Mouse (Mus musculus): ENCODE results near the gene Gan.

Gan gene

DNA sequence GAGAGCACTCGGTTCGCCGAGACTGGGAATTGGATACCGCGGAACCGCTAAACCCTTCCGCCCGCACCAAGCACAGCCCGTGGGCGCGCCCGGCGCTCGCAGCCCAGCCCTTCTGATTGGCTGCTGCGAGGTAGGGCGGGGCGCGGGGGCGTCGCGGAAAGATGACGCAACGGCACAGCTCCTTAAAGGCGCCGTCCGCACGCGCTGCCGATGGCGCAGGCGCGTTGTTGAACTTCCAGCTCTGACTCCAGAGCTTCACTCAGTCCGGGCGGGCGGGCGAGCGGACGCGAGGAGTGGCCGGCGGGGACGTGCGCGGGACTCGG is 205 bp upstream of the Gan start:
- DNase-seq (ENCODE audit: low spot score) = peak; percentile 93

DNA sequence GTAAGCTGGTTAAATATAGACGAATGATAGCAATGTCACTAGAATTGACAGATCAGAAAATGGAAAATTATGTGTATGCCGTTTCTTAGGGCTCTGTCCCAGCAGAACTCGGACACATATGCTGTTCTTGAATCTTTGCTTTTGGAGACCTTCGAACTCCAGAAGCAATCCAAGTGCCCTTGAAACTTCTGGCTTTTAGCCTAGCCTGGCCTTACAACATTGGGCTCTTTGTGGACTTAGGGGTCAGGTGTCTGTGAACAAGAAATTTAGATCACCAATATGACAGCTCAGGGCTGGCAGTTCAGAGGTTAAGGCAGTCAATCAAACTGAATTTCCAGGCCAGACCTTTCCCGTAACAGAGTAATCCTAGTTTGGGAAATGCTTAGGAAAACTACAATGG is 1.1 kb downstream of the Gan start:
- no peak for DNase-seq (ENCODE audit: low spot score)

DNA sequence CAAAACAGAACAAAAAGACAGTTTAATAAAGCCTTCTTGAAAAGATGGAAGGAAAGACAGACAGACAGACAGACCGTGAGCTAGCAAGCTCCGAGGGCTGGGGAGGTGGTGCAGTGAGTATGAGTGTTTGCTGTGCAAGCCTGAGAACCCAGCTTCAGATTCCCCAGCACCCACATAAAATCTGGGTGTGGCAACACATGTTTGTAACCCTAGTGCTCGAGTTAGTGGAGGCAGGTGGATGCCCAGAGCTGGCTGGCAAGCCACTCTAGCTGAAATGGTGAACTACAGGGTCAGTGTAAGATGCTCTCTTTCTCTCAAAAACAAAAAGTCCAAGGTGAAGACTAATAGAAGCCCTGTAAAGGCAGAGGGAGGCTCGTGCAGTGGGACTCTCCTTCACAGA is 7.0 kb downstream of the Gan start:
- DNase-seq (ENCODE audit: low spot score) = no peak

DNA sequence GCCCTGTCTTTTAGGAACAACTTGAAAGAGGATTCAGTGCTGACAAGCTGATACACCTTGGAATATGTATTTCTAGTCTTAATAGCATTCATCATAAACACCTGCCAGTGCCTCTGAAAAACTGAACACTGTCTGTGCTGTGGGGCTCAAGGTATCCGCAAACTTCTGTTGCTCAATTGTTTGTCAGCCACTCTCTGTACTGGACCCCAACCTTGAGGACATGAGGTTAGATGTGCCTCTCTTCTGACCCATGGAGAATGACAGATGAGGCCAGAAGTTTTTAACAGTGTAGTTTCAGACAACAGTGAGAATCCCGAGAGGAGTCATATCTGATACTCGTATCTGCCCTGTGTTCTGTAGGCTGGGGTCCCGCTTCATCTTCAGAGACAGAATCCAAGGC is 7.6 kb downstream of the Gan start:
- no peak for DNase-seq (ENCODE audit: low spot score)

DNA sequence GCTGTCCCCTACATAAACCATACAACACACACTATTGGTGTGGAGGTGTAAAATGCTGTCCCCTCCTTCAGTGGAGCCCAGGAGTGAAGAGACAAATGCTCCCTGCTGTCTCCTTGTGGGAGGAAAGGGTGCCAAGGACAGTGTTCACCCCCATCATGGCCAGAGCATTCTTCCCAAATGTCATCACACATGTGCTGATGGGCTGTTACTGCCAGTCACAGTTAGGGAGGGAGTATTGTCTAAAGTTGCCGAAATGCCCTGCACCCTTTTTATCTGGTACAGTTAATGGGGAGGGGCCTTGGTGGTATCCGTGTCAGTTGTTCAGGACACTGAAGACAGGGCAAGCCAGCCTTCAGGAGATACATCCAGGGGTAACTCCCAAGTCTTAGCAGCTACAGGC is 8.6 kb downstream of the Gan start:
- no peak for DNase-seq (ENCODE audit: low spot score)

DNA sequence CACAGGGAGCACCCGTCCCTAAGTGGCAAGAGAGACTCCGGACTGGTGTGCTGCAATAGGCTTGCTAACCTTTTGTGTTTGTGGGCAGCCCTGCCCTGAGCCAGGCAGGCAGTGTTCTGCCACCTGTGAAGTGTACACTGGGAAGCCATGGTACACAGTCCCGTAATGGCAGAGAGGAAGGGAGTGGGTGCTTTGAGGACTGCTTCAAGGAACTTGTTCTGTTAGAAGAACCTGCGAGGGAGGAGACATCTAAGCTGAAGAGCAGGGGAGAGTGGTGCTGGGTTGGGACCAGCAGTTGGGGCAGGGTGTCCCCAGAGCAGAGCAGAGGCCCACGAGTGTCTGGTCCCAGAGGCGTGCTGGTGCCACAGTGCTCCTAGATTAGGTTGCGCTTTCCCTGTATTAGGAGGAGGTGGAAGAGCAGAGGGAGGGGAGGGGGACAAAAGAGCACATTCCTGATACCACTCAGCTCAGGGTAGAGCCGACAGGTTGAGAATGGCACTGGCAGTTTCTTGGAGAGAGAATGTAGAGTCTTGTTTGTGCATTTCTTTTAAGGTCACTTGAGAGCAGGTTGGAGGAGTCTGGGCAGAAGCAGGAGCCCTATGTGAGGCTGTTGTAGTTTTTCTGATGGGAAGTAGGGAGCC is 9.4 kb downstream of the Gan start:
- DNase-seq (ENCODE audit: low spot score) = no peak

DNA sequence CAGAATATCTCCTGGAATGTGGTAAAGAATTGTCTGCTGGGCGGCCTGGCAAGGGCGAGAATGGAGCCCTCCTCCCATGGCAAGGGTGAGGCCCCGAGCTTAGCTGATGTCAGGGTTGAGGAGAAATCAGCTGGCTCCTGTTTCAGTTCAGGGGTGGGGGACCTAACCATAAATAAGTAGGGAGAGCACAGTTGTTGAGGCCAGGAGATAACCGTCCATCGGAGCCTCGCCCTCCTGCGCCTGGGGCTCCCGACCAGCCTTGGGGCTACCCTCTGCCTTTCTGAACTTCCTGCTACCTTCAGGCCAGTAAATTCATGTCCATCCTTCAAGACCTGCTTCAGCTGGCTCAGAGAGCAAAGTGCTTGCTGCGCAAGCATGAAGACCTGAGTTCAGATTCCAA is 10.4 kb downstream of the Gan start:
- no peak for DNase-seq (ENCODE audit: low spot score)

DNA sequence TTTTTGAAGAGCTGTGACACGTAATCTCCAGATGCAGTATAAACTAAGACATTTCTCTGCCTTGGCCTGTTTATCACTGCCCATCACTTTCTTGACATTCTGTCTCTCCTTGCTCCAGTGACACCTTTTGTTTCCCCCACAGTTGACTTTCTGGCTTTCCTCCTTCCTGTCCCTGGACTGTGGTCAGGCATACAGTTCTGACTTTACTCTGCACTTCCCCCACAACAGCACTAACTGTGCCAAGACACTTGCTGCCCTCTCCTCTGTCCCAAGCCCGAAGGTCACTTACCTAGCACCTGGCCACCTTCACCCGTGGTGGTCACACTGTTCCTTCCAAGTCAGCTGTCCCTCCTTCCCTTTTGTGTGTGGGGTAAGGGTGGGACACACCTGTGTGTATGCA is 13.9 kb downstream of the Gan start:
- no peak for DNase-seq (ENCODE audit: low spot score)

DNA sequence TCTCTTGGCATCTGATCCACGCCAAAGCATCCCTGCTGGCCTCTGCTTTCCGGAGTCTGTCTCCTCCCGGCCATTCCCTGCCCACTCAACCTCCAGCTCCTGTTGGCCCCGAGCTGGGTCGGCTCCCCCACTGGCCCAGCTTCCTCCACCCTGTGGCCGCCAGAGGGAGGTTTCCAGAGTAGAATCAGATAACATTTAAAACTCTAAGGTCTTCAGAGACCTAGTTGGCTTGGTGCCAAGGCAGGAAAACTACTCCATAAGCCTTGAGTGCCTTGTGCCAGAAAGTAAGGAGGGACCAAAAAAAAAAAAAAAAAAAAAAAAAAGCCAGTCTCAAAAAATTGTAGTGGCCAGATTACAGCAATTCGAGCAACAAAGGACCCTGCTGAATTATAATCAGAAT is 15.0 kb downstream of the Gan start:
- DNase-seq (ENCODE audit: low spot score) = no peak

DNA sequence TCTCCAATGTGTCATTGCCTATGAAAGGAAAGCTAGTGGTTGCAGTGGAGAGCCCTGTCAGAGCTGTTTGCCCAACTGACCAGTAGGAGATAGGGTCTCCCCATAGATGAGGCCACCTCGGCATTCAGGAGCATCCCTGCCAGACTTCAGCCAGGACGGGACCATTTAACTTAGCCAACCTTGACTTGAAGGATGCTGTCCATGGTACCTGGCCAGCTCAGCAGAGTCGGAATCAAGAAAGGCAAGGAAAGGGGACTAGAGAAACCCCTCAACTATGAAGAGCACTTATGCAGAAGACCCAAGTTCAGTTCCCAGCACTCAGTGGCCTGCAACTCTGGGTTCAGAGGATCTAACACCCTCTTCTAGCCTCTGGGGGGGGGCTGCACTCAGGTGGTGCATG is 15.8 kb downstream of the Gan start:
- no peak for DNase-seq (ENCODE audit: low spot score)

DNA sequence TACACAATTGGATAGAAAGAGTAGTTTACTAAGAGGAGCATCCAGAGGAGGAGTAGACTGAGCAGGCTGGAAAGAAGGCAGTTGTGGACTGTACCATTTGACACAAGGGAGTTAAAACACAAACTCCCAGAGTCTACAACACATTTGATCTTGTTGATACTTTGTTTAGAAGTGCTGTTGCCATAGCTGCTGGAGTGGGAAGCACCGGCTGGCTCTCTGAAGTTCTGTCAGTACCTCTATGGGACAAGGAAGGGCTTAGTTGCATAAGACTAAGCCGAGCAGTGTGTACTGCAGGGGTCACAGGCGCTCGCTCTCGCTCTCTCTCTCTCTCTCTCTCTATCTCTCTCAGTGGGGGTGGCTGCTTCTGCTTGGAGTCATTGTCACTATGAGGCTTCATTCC is 16.6 kb downstream of the Gan start:
- no peak for DNase-seq (ENCODE audit: low spot score)

DNA sequence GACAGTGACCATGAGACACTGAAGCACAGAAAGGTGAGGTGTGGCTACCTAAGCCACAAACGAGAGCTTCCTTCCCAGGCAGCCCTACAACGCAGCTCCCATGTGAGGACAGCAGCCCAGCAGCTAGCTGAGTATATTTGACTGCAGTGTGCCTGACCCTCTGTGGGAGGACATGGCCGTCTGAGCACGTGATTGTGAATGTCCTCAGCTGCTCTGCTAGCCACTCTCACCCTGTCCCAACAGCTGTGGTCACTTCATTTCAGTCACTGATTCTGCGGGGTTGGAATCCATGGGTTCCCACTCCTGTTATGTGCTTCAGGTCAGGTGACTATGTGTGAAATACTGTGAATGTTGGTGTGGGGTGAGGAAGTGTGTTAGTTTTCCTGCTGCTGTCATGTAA is 18.4 kb downstream of the Gan start:
- DNase-seq (ENCODE audit: low spot score) = no peak

DNA sequence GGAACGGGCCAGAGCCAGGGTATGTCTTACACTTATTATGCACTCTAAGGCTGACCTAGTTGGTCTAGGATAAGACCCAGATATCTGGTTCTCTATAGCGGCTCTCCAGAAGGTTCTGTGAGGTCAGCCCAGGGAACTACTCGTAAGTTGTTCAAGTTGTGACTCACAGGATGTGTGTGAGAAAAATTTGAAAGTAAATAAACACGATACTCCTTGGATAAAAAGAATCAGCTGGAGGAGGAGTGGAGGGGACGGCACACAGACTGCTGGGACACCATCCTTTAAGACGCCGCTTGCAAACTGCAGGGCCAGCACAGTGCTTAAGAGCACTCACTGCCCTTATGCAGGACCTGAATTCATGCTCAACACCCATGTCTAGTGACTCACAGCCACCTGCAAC is 19.3 kb downstream of the Gan start:
- no peak for DNase-seq (ENCODE audit: low spot score)

DNA sequence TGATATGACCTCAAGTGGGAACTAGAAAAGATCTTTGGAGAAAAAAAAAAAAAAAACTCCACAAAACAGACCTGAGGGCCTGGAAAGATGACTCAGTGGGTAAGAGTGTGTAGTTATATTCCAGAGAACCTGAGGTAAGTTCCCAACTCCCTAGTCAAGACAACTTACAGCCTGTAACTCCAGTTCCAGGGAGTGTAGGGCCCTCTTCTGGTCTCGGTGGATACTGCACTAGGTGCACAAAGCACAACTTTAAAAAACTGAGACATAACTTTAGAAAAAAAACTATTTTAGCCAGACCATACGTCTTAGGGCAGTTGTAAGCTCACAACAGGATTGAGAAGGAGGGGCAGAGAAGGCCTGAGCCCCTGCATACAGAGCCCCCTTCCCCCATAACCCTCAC is 20.1 kb downstream of the Gan start:
- DNase-seq (ENCODE audit: low spot score) = no peak

DNA sequence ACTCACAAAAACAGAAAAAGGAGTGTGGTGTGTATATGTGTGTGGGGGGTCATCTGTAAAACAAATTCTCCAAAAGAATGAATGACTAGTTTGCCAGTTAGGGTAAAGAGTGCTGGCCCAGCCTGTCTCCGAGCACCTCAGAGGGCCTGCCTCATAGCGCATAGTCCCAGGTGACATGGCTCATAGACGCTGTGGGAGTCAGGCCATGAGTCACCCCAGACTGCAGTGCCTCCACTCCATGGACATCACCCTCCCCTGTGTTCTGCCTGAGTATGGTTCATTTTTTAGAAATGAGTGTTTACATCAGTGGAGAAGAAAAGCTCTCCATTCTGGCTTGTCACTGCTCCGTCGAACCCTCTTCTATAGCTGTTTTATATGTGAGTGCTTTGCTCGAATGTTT is 20.7 kb downstream of the Gan start:
- DNase-seq (ENCODE audit: low spot score) = no peak

DNA sequence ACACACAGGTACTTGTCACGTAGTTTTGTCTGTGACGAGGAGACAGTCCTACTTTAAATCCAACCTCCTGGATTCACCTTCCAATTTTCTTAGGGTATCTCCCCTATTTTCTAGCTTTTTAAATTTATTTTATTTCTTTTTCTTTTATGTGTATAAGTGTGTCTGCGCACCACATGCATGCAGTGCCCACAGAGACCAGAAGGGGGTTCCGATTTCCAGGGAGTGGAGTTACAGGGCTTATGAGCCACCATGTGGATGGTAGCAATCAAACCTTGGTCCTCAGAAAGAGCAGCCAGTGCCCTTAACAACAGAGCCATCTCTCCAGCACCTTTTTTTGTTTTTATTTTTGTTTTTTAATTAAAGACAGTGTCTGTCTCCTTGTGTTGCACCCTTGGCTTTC is 24.8 kb downstream of the Gan start:
- no peak for DNase-seq (ENCODE audit: low spot score)

DNA sequence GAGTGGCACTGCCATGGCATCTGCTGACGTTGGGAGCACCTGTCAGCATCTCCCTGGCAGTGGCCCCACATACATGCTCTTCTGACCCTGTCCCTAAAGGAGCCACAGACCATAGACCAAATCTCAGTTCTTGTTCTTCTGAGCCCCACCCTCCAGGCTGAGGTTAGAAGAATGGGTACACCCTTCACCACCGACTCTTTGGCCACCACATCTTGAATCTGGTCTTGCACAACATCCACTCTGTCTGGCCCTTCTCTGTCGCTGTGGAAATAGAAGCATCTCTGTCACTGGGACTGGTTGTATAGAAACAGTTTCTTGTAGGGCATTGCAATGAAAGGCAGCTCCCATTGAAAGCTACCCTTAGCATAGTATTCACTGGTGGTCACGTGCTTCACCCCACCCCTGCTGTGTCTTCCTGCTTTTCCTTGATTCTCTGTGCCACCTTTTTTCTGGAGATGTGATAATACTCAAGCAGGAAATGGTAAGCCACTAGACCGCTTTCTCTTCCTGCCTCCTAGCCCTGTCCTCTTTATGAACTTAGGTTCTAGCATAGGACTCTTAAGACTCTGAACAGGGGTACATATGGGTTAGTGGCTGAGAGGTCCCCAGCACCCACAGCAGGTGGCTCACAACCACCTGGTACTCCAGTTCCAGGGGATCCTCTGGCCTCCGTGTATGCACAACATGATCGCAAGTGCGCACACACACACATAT is 25.9 kb downstream of the Gan start:
- no peak for DNase-seq (ENCODE audit: low spot score)

DNA sequence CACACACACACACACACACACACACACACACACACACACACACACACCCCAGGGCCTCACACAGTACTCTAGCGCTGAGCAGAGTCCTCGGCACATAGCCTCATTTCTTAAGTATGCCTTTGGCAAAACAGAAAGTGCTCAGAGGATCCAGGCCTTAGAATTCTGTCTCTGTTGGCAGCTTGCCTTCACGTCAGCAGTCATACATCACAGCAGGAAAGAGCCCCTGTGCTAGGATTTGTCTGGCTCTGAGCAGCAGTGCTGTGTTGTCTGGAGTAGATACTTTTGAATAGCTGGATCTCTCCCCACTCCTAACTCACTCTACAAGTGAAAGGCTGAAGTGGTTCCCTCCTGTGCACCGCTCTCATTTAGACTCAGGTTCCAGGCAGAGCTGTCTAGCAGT is 36.4 kb downstream of the Gan start:
- no peak for DNase-seq (ENCODE audit: low spot score)

DNA sequence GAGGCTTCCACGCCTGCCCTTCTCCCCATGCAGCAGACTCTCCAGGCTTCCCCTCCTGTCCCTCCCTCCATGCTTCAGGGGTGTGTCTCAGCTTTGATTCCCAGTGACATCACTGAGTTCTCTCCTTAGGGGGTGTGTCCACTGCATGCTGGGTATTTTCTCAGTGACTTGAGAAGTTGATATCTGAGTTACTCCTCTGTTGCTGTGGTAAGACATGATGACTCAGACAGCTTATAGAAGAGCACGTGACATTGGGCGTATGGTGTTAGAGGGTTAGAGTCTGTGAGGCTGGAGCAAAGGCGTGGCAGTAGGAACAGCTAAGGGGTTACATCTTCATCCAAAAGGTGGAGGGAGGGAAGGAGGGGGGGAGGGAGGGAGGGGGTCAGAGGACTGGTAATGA is 38.7 kb downstream of the Gan start:
- DNase-seq (ENCODE audit: low spot score) = peak; percentile 76

DNA sequence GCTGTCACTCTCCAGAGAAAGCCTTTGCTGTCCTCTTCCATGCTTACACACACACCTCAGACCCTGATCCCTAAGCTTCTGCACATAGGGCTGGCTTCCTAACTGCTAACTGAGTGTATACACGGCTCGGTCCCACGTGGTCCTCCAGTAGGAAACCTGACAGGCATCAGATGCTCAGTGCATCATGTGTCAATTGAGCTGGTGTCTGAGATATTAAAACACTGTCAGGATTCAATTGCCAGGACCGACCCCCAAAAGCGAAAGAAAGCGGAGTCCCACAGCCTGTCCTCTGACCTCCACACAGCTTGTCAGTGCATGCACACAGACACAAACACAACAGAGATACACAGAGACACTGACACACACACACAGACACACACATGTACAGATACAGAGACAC is 39.6 kb downstream of the Gan start:
- DNase-seq (ENCODE audit: low spot score) = no peak

DNA sequence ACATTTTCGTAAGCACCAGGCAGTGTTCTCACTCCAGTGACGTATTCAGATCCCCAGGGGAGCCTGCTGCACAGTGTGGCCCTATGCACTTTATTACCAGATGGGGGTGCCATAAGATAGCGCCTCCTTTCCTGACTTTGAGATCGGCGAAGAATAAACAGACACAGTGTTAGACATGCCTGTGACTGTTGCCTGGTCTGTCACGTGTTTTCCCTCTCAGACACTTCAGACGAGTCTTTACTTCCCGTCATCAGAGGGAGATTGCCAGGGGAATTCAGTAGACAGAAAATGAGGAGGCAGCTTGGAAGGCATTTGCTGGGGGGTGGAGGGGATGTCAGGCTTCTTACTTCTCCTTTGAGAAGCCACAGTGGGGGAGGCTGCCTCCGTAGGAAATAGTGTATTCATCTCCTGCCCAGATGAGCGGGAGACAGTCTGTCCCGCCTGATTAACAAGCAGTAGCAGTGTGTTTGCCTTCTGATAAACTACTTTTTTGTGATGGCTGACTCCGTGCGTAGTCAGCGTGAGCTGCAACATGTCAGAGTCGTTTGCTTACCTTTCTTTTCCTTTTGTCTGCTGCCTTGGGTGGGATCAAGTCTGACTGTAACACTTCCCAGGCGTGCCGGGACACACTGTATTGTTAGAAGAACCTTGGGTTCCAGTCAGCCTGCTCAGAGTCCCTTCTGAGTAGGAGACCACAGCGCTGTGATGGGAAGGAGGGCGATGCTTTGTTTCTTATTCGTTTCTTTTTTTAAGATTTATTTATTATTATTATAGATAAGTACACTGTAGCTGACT is 40.4 kb downstream of the Gan start:
- peak; percentile 86 for DNase-seq (ENCODE audit: low spot score)

DNA sequence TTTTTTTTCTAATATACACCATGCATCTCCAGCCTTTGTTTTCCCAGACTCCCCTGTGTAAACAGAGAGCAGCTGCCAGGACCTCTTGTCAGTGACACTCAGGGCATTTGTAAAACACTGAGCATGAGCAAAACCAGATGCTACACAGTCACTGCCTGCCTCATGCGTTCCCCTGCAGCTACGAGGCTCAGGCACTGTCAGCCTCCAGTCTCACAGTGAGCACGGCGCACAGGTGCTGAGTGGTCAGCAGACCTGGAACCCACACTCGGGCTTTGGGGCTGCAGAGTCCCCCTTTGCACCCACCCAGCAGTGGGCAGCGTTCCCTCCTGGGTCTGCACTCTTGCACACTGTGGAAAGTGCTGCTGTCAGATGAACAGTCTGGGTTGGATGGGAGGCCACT is 41.7 kb downstream of the Gan start:
- DNase-seq (ENCODE audit: low spot score) = no peak

DNA sequence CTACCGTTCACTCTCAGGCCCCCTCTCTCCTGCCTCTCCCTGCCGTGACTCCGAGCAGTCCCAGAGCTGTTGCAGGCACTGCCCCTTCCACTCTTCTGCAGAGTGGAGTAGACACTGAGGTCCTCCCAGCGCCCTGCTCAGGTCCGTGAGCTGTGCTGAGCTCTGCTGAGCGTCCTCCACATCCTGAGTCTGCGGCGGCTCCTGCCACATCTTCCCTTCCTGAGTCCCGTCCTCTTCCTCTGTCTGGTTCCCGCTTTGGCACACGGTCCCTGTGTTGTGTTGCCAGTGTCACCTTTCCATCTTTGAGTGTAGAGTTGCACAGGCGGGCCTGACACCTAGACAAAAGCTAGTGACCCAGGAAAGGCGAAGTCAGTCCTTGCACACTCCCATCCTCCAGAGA is 42.4 kb downstream of the Gan start:
- DNase-seq (ENCODE audit: low spot score) = no peak

DNA sequence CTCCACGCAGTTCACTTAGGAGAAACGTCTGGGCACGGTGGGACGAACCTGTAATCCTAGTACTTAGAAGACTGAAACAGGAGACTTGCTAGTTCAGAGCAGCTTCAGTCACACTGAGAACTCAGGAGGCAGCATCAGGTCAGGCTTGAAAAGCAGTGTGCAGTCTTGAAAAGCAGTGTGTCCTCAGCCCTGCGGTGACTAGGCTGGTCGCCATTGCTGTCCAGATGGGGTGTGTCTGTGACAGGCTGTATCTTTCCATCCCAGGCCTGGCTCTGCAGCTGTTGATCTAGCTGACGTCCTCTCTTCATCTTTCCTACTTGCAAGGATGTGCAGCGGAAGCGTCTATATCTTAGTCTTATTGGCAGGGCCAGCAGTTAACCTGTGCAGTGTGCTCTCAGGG is 42.9 kb downstream of the Gan start:
- DNase-seq (ENCODE audit: low spot score) = peak; percentile 74

Data from c-Kit-positive CD71-positive TER-119-positive erythroid progenitor cells, embryonic 14.5 days (primary cell).